Mouse (Mus musculus): ENCODE results near the gene Drc3. TPM values are rescaled to one million over a fixed set of nuclear protein-coding genes. Genes with fewer than 3 reads are reported as not detected.

Gene Drc3
- polyA plus RNA-seq, 1 experiment, result 1.8 TPM

DNA sequence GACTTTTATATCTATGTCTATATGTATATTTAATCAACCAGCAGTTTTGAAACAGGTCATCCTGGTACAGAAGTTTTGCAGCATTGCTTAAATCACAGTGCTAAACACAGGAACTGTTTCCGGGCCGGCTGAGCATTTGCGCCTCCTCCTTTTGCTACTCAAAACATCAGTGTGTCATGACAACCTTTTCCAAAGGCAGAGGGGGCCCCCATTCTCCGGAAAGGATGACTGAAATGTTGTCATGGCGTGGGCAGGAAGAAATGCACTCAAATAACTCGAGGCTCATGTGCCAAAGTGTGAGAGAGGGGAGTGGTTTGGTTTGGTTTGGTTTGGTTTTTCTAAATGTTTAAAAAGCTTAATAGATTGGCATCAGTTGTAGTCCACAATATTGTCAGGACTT, 89.8 kb downstream of the Drc3 start:
- Histone ChIP-seq H3K4me1 (ENCODE audit: control insufficient read depth, insufficient read depth, insufficient read length, low read length) (no peaks in the 10 kb centered on the region), H3K4me3 (ENCODE audit: insufficient read depth, low read depth, low read length) (no peak overlapping the region), H3K27ac (replicated peaks; ENCODE audit: low read depth, low read length) (no peak overlapping the region)

Other genes with a start within 250 kb of the Drc3 start
- gene Rai1, start 248.3 kb upstream of the Drc3 start, polyA plus RNA-seq (2012; ENCODE audit: insufficient read depth, insufficient read length, missing spikeins), result 11.7 and 13.7 TPM in 2 replicates
- 192 and 233 TPM in 2 replicates for gene Srebf1, start 130.7 kb upstream of the Drc3 start, polyA plus RNA-seq (2012; ENCODE audit: insufficient read depth, insufficient read length, missing spikeins)
- gene Tom1l2, start 424 bp upstream of the Drc3 start, polyA plus RNA-seq (2012; ENCODE audit: insufficient read depth, insufficient read length, missing spikeins), result 27.4 and 27.6 TPM in 2 replicates
- 51.5 and 87.5 TPM in 2 replicates for gene Gid4, start 63.8 kb downstream of the Drc3 start, polyA plus RNA-seq (2012; ENCODE audit: insufficient read depth, insufficient read length, missing spikeins)
- 156 and 170 TPM in 2 replicates for gene Atpaf2, start 65.1 kb downstream of the Drc3 start, polyA plus RNA-seq (2012; ENCODE audit: insufficient read depth, insufficient read length, missing spikeins)
- gene Drg2, start 101.3 kb downstream of the Drc3 start, polyA plus RNA-seq (2012; ENCODE audit: insufficient read depth, insufficient read length, missing spikeins), result 39.2 and 42.3 TPM in 2 replicates
- gene Myo15, start 116.0 kb downstream of the Drc3 start, polyA plus RNA-seq (2012; ENCODE audit: insufficient read depth, insufficient read length, missing spikeins), result not detected in 2 replicates
- 29.3 and 30.4 TPM in 2 replicates for gene Alkbh5, start 183.1 kb downstream of the Drc3 start, polyA plus RNA-seq (2012; ENCODE audit: insufficient read depth, insufficient read length, missing spikeins)